Mouse (Mus musculus): ENCODE results near the gene Pla2g3.

- TF ChIP-seq HCFC1 (IDR thresholded peaks at IDR 0.05; ENCODE audit: low read depth, low read length) (no peak), JUND (conservative IDR thresholded peaks at IDR 0.05; ENCODE audit: low read depth, low read length) (no peak), GABPA (IDR thresholded peaks at IDR 0.05; ENCODE audit: insufficient replicate concordance, low read depth, low read length) (no peak), KAT2A (IDR thresholded peaks at IDR 0.05; ENCODE audit: insufficient replicate concordance, low read length) (no peak), MAZ (IDR thresholded peaks at IDR 0.05; ENCODE audit: low read depth, low read length) (no peak), CTCF (conservative IDR thresholded peaks at IDR 0.05 in 1 of 2, IDR thresholded peaks at IDR 0.05 in 1 of 2; ENCODE audit: low read depth in 2 of 2, low read length in 2 of 2) (peak; percentile 82 to 95), POLR2A (IDR thresholded peaks at IDR 0.05; ENCODE audit: low read depth, low read length) (no peak), CHD1 (IDR thresholded peaks at IDR 0.05; ENCODE audit: low read depth, low read length) (no peak), SMC3 (IDR thresholded peaks at IDR 0.05; ENCODE audit: low read depth, low read length) (peak; percentile 86), SIN3A (IDR thresholded peaks at IDR 0.05; ENCODE audit: low read length) (no peak), TCF12 (IDR thresholded peaks at IDR 0.05; ENCODE audit: low read depth, low read length) (no peak), CHD2 (IDR thresholded peaks at IDR 0.05; ENCODE audit: low read length) (no peak), BHLHE40 (IDR thresholded peaks at IDR 0.05; ENCODE audit: low read depth, low read length) (no peak), USF1 (IDR thresholded peaks at IDR 0.05; ENCODE audit: low read depth, low read length) (no peak)
Observed at GRCm38 (mm10) chr11:3472484-3472883, 15.6 kb upstream of the Pla2g3 start.
